In the genomic region with DNA sequence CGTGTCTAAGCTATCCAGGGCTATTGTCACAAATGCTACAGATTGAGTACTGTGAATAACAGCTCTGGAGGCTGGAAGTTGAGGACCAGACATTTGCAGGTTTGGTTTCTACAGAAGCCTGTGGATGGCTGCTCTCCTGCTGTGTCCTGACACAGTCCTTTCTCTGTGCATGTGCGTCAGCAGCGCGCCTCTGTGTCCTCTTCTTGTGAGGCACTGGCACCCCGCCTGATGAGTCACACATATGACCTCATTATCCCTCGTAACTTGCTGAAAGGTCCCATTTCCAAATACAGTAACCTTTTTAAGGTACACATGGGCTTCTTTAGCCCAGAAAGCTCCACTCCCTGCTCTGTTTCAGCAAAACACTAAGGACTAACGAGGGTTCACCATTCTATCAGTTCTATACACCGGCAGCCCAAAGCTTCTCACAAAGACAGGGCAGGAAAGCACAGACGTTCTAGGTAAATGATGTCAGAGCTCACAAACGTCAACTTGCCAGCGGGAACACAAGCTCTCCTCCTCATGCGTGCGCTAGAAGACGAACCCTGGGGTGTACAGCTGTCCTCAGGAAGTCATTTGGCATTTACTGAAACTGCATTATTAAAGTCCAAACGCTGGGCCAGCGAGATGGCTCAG, we compare ENCODE assay signal across 10 mouse cellular contexts.
DNase-seq lines count a peak whose midpoint lies in the region; TF ChIP-seq lines count a peak whose summit lies in the region.
"Had no signal": no experiment of that assay in that cellular context is flagged by ENCODE, and none has a peak within 500 bp of the region (broad histone marks: within the 10 kb centered on the region; RNA-seq: fewer than 3 reads in every experiment).

No protein-coding gene starts in this region.

- 7% methylated on average over 16 of the region's 16 CpGs for WGBS in cerebellum, adult 2 months

- no peak overlapping the region for H3K4me3 ChIP-seq in cerebellum, adult 2 months (replicated peaks; ENCODE audit: insufficient read depth, low read depth, low read length)
- H3K4me3 ChIP-seq: hindbrain, embryonic 15.5 days; limb, embryonic 12.5 days had no signal

- no peak for TF ChIP-seq CTCF in cerebellum, adult 2 months (IDR thresholded peaks at IDR 0.05; ENCODE audit: borderline replicate concordance, insufficient read depth, low read depth, low read length)

- H3K27ac ChIP-seq in cerebellum, adult 2 months (ENCODE audit: insufficient read depth, low read length) = peak overlapping the region; percentile 87
- H3K27ac ChIP-seq: hindbrain, embryonic 15.5 days; limb, embryonic 12.5 days had no signal

- TF ChIP-seq POLR2A in cerebellum, adult 2 months (IDR thresholded peaks at IDR 0.05; ENCODE audit: borderline replicate concordance, insufficient read depth, low read length) = peak; percentile 19; the same call in 1 of the 2 replicates

- intact Hi-C loops in left cerebral cortex, postnatal 4 days (cut with DNase I) = no loop called here

- no peaks in the 10 kb centered on the region for H3K27me3 ChIP-seq in cerebellum, adult 2 months (ENCODE audit: control insufficient read depth, insufficient read depth, low read length)
- H3K27me3 ChIP-seq: hindbrain, embryonic 15.5 days; limb, embryonic 12.5 days had no signal

- peaks cover 7% of the 10 kb centered on the region; the same call in 1 of the 2 replicates for H3K4me1 ChIP-seq in cerebellum, adult 2 months (ENCODE audit: control insufficient read depth, insufficient read depth, low read length)

- DNase-seq in gastrocnemius, adult 18-20 months (ENCODE audit: low spot score) = peak; percentile 22
- no peak for DNase-seq in gastrocnemius, adult 8-10 months (ENCODE audit: low spot score in 2 of 2)
- peak; percentile 34 for DNase-seq in 3T3-L1 (ENCODE audit: low read depth, low spot score)
- DNase-seq in cerebellum, adult 2 months = peak; percentile 92 to 96
- peak; percentile 31 for DNase-seq in left cerebral cortex, postnatal 4 days
- no peak for DNase-seq in ovary, adult 18-20 months (ENCODE audit: low spot score)
- DNase-seq in c-Kit-positive CD71-positive TER-119-positive erythroid progenitor cells, embryonic 14.5 days (ENCODE audit: low spot score) = no peak
- DNase-seq in thymus, adult 18-20 months = no peak

Comparison
In these comparisons a context has a peak if more than half of its experiments do, and no peak if none do; other contexts are left out.
1. DNase-seq: peak in gastrocnemius, adult 18-20 months (single experiment), 3T3-L1 (single experiment), cerebellum, adult 2 months (2 of 2) and left cerebral cortex, postnatal 4 days (single experiment); none in gastrocnemius, adult 8-10 months (0 of 2), ovary, adult 18-20 months (single experiment), c-Kit-positive CD71-positive TER-119-positive erythroid progenitor cells, embryonic 14.5 days (single experiment) and thymus, adult 18-20 months (0 of 2).